Mouse (Mus musculus) kidney, adult 2 months (tissue): Measurements from ENCODE around the gene Gal.

Experiments
- CTCF ChIP-seq: fragments of 200-500 bp; conservative IDR thresholded peaks from 2 replicates; pipeline ENCODE4 v1.5.1; 2011; ENCODE audit warnings: low read depth, mild to moderate bottlenecking, control low read depth, low read length, moderate library complexity, mixed read lengths; ENCODE audit not compliant: insufficient read depth, insufficient read length
- POLR2A ChIP-seq: fragments of 200-500 bp; IDR thresholded peaks from one replicate; pipeline ENCODE4 v1.6.1; 2011; ENCODE audit warnings: low read depth, low read length, control low read depth

GRCm38 (mm10) chr19:3389089-3389488 lies 25.3 kb downstream of the Gal start:
- no peak for TF ChIP-seq POLR2A
- peak; percentile 73 for TF ChIP-seq CTCF
